Mouse (Mus musculus) brown adipose tissue, adult 24 weeks (tissue): ENCODE data around the gene Katnal1. TPM values are rescaled to one million over a fixed set of nuclear protein-coding genes. Genes with fewer than 3 reads are reported as not detected.

Experiments used
- H3K27ac ChIP-seq: fragments of 200-500 bp; replicated peaks from 2 replicates; pipeline ENCODE4 v1.5.1; 2012; ENCODE audit warnings: low read depth, mild to moderate bottlenecking, low read length
- H3K4me1 ChIP-seq: fragments of 200-500 bp; 2 replicates; pipeline ENCODE4 v1.6.1; 2012; ENCODE audit warnings: low read length, mixed read lengths; ENCODE audit not compliant: control insufficient read depth, insufficient read depth, insufficient read length
- H3K4me3 ChIP-seq: fragments of 200-500 bp; 2 replicates; pipeline ENCODE4 v1.5.1; 2012; ENCODE audit warnings: low read depth, mild to moderate bottlenecking, low read length, moderate library complexity; ENCODE audit not compliant: insufficient read depth
- polyA plus RNA-seq: library from polyadenylated mRNA; stranded (reverse); fragments of >200 nt; gene quantifications from 2 replicates; pipeline ENCODE4 v1.2.4, GENCODE M21; 2012; ENCODE audit not compliant: missing spikeins, insufficient read depth, insufficient read length

The Katnal1 gene
- polyA plus RNA-seq, 1 experiment, result 7.0 TPM

- Histone ChIP-seq H3K27ac (no peak overlapping the region), H3K4me3 (no peak overlapping the region), H3K4me1 (0 out of 2 replicates have a peak, but pooled peaks cover 2% of the 10 kb centered on the region)
Observed at GRCm38 (mm10) chr5:148924051-148924450, 5.1 kb downstream of the Katnal1 start.

DNA sequence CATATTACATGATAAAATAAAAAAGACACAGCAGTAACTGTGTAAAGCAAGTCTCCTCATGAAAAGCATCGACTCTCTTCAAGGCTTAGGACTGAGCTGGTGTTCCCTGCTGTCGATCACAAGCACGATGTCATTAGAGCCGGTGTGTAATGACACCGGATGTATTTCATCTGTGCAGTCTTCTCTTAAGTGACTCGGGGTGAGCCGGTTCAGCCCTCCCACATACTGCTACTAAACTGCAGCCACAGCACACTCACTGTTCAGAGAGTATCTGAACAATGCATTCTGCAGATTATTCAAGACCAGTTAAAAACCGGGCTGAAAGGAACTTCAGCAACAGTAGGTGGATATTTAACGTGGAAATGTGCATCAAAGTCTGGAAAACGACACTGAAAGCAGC is 5.7 kb downstream of the Katnal1 start:
- H3K4me3 ChIP-seq, result no peak overlapping the region
- H3K4me1 ChIP-seq, result 0 out of 2 replicates have a peak, but pooled peaks cover 2% of the 10 kb centered on the region
- H3K27ac ChIP-seq, result no peak overlapping the region

DNA sequence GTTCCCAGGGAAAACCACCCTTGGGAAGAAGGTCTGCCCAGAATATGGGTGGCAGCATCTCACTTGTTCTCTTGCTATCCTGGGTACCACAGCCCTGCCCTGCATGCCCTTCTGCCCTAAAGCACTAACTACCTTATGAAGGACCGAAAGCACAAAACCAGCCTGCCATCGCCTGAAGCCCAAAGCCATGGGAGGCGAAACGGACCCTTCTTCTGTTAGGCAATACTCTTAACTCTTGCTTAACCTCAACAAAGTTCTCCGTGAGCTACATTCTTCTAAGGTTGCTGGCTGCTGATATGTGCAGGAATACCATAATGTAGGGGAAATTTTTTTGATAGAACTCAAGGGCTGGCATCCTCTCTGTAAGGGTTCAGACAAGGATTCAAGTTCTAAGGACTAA is 6.3 kb downstream of the Katnal1 start:
- Histone ChIP-seq H3K27ac (no peak overlapping the region), H3K4me3 (no peak overlapping the region), H3K4me1 (0 out of 2 replicates have a peak, but pooled peaks cover under 1% of the 10 kb centered on the region)

DNA sequence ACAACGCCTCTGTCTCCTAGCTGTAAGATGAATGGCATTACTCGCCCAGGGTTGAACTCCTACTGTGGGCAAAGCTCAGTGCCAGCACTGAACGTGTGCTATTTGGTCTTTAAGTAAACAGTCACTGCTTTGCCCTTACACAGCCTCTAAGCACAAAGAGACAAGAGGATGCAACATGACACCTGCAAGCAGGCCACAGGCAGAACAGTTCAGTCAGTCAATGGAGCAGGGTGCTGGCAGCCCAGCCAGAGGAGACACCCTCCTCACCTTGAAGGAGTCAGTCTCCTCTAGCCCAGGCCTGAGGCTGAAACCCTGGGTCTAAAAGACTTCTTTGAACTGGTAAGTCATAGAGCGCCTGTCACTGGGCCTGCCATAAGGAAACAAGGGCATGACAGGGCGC is 11.1 kb downstream of the Katnal1 start:
- Histone ChIP-seq H3K4me3 (no peak overlapping the region), H3K27ac (no peak overlapping the region), H3K4me1 (no peaks in the 10 kb centered on the region)

- Histone ChIP-seq H3K4me3 (no peak overlapping the region), H3K27ac (no peak overlapping the region), H3K4me1 (no peaks in the 10 kb centered on the region)
Observed at GRCm38 (mm10) chr5:148916775-148917174, 12.3 kb downstream of the Katnal1 start.

- H3K27ac ChIP-seq, result no peak overlapping the region
- H3K4me3 ChIP-seq, result no peak overlapping the region
- peaks cover 15% of the 10 kb centered on the region for H3K4me1 ChIP-seq
Observed at GRCm38 (mm10) chr5:148912262-148912661, 16.9 kb downstream of the Katnal1 start.

DNA sequence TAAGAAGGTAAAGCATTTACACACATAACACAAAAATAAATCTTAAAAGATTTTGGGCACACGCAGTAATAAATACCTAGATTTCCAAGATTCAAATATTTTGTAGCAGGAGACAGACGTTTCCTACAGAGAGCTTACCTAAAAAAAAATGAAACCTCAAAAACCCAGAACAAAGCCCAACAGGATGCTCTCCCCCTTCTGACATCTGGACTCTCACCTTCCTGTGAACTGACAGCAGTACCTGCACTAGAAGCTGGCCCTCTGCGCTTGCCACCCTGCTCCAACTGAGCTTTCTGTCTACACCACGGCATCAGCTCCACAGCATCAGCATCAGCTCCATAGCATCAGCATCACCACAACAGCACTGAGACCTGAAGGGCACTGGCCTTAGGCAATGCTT is 19.1 kb downstream of the Katnal1 start:
- H3K4me1 ChIP-seq, result peaks cover 15% of the 10 kb centered on the region
- H3K4me3 ChIP-seq, result no peak overlapping the region
- H3K27ac ChIP-seq, result no peak overlapping the region

GRCm38 (mm10) chr5:148909402-148909801 is 19.7 kb downstream of the Katnal1 start:
- Histone ChIP-seq H3K27ac (no peak overlapping the region), H3K4me3 (no peak overlapping the region), H3K4me1 (peaks cover 15% of the 10 kb centered on the region)

DNA sequence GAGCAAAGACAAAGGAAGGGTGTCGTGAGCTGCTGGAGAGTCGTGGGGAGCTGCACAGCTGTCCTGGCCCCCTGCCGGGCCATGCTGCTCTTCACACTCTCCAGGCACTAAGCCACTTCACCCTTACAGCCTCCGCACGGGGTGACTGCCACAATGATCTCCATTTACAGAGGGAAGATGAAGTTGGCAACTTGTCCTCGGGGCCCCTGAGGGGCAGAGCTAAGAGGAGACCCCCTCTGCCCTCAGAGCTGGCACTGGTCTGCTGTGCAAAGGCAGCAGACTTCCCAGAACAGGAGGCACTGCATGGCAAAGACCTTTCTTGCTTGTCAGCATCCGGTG is 20.1 kb downstream of the Katnal1 start:
- Histone ChIP-seq H3K4me3 (no peak overlapping the region), H3K4me1 (peaks cover 15% of the 10 kb centered on the region), H3K27ac (no peak overlapping the region)

DNA sequence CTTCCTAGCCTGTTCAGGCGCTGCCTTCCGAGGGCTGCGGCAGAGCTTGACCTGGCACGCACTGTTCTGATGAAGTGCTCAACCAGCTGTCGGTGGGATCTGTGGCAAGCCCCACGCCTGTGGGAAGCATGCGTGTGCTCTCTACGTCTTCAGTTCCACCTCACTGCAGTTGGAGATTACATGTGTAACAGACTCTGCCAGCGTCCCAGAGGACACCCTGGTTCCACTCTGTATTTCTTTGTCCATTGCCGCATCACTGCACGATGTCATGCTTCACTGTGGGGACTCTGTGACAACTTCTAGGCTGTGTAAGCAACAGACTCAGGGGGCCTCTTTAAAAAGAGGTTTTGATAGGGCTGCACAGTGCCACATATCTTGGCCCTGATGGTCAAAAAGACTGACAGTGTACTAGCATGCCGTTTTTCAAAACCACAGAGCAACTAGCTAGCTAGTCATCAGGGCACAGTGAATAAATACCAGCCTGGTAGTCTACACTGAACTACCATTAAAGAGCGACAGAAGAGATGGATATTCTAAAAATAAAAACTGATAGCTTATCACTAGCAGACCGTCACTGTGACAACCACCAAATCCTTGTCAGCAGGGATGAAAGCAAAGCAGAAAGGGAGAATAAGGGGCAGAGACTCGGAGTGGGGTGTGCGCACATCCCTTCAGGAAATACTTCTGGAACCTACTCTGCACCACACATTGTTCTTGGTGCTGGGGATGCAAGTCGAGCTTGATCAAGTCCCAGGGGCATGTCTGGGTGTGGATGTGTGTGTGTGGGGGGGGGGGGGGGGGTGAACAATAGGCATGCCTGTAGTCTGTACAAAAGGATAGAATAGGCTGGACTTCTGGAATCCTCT is 20.7 kb downstream of the Katnal1 start:
- Histone ChIP-seq H3K4me3 (no peak overlapping the region), H3K27ac (no peak overlapping the region), H3K4me1 (peaks cover 15% of the 10 kb centered on the region)

DNA sequence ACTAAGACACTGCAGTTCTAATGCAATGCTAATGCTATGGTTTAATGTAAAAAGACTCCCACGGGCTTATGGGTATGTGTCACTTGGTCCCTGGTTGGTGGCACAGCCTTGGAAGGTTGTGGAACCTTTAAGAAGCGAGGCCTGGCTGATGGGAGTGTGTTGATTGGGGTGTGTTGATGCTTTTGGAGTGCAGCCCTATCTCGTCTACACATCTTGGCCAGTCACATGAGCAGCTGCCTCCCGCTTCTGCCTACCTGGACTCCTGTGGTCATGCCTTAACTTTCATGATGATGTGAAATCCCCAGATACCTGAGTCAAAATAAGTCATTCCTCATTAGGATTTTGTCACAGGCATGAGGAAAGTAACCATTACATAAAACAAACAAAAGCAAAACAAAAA is 22.8 kb downstream of the Katnal1 start:
- Histone ChIP-seq H3K4me3 (no peak overlapping the region), H3K27ac (no peak overlapping the region), H3K4me1 (peaks cover 15% of the 10 kb centered on the region)

DNA sequence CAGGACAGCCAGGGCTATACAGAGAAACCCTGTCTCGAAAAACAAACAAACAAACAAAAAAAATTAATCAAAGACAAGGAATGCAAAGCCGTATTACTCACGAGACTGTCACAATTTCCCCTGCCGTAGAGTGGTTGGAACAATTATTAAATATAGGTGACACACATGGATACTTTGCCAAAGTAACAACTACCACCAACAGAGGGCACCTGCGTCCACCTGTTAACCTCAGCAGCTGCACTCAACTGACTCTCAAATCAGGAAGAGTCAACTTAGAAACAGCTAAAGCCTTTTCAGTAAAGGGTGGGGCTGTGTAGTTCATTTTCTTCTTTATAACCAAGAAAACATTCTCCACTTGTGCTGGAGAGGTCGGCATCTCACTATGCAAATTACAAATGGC is 24.3 kb downstream of the Katnal1 start:
- H3K4me3 ChIP-seq, result no peak overlapping the region
- peaks cover 12% of the 10 kb centered on the region for H3K4me1 ChIP-seq
- H3K27ac ChIP-seq, result no peak overlapping the region

DNA sequence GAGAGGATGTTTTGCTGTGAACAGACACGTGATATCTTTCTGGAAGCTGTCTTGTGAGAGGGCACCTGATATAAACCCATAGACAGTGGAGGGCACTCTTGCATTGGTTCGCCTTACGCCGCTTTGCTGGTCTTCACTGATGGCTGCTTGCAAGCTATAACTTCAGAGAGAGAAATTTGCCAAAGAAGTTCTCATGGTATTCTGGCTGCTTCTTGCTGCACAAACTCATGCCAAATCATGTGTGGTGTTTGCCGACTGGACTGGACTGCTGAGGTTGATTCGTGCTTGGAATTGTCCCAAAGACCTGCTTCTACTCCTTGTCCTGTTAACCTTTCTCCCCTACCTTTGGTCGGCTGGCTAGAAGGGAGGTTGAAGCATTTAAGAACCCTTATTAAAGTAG is 29.8 kb downstream of the Katnal1 start:
- no peak overlapping the region for H3K4me3 ChIP-seq
- no peak overlapping the region for H3K27ac ChIP-seq

DNA sequence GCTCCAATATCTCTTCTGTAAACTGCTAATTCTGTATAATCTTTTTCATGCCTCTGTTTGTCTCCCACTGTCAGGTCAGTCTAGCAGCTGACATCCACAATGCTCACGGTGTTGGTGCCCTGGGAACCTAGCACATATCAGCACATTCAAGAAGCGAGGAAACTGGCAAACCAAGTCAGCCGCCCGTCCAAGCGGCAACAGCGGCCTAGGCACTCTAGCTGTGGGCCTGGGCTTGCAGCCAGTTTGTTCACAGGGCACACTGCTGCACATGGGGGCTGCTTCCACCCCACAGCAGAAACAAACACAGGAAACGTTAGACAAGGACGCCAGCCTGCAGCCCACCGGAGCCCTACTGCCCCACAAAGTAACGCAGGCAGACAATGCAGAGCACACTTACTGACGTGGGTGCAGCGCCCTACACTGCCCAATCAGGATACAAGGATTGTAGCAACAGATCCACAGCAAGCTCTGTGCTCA is 31.1 kb downstream of the Katnal1 start:
- Histone ChIP-seq H3K4me3 (no peak overlapping the region), H3K4me1 (no peaks in the 10 kb centered on the region), H3K27ac (no peak overlapping the region)

More for the DNA sequence above, 29.8 kb downstream of the Katnal1 start:
- H3K4me1 ChIP-seq, result no peaks in the 10 kb centered on the region

GRCm38 (mm10) chr5:148897069-148897702 is 31.9 kb downstream of the Katnal1 start:
- Histone ChIP-seq H3K4me3 (no peak overlapping the region), H3K4me1 (no peaks in the 10 kb centered on the region), H3K27ac (no peak overlapping the region)

DNA sequence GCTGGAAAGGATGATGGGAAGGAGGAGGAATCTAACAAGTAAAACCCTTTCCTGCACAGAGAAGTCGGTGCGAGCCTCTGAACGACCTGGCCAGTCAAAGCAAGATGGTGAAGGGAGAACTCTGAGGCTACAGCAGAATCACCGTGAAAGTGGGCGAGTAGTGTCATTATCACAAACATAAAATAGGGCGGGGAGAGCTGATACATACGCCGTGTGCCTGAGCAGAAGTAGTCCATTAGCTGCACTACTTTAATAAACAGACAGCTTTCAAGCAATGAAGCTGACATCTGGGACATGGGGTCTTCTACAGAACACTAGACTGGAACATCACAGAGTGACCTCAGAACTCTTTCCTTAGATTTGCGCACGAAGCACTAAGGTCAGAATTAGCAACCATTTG is 32.6 kb downstream of the Katnal1 start:
- Histone ChIP-seq H3K27ac (no peak overlapping the region), H3K4me1 (no peaks in the 10 kb centered on the region), H3K4me3 (no peak overlapping the region)
